Mouse (Mus musculus) forebrain, embryonic 12.5 days (tissue): ENCODE results near the gene Cpsf4. TPM values are rescaled to one million over a fixed set of nuclear protein-coding genes. Genes with fewer than 3 reads are reported as not detected.
"Not testable (repeated sequence)": the region's sequence is repeated elsewhere in the genome, so short reads cannot be mapped to it uniquely, and the experiment has no call there.

Source experiments
- ATAC-seq: fragments of 200-750 bp; cut with Nextera tagmentation; 2 replicates; pipeline ENCODE4 v1.8.0; 2017; ENCODE audit warnings: moderate TSS enrichment; ENCODE audit not compliant: low FRiP score
- H3K27ac ChIP-seq: fragments of 300-500 bp; sonication (generic); 2 replicates; pipeline ENCODE4 v1.5.1; 2016; ENCODE audit warnings: mild to moderate bottlenecking
- H3K27me3 ChIP-seq: fragments of 300-500 bp; sonication (generic); 2 replicates; pipeline ENCODE4 v1.6.1; 2016; ENCODE audit warnings: mild to moderate bottlenecking
- H3K36me3 ChIP-seq: fragments of 300-500 bp; sonication (generic); replicated peaks from 2 replicates; pipeline ENCODE4 v1.6.1; 2016; ENCODE audit warnings: mild to moderate bottlenecking
- H3K4me1 ChIP-seq: fragments of 300-500 bp; sonication (generic); 2 replicates; pipeline ENCODE4 v1.6.1; 2016
- H3K4me2 ChIP-seq: fragments of 300-500 bp; sonication (generic); 2 replicates; pipeline ENCODE4 v1.6.1; 2016; ENCODE audit warnings: mild to moderate bottlenecking, moderate library complexity
- H3K4me3 ChIP-seq: fragments of 300-500 bp; sonication (generic); replicated peaks from 2 replicates; pipeline ENCODE4 v1.5.1; 2016; ENCODE audit warnings: mild to moderate bottlenecking
- H3K9ac ChIP-seq: fragments of 300-500 bp; sonication (generic); 2 replicates; pipeline ENCODE4 v1.6.1; 2016; ENCODE audit warnings: mild to moderate bottlenecking
- H3K9me3 ChIP-seq: fragments of 300-500 bp; sonication (generic); 2 replicates; pipeline ENCODE4 v1.6.1; 2016
- WGBS: fragments of 180-500 bp; shearing (Covaris S2); methylation state at CpG from one replicate; pipeline ENCODE4 v1.1.7; 2016; 5-methylcytosine and 5-hydroxymethylcytosine counted together
- polyA plus RNA-seq: library from polyadenylated mRNA; unstranded; fragments of >200 nt; fragmentation: Nextera tagmentation; extraction: Ambion mirVana; gene quantifications from 2 replicates; pipeline ENCODE4 v1.2.1, GENCODE M21; 2016

Gene Cpsf4
- polyA plus RNA-seq, 1 experiment from 2014 or later = 65.7 TPM

- Histone ChIP-seq H3K27me3 (no peaks in the 10 kb centered on the region), H3K9ac (peak overlapping the region; percentile 96), H3K27ac (no peak overlapping the region), H3K4me3 (peak overlapping the region; percentile 88), H3K9me3 (no peaks in the 10 kb centered on the region), H3K4me1 (peaks cover 12% of the 10 kb centered on the region), H3K36me3 (peaks cover 40% of the 10 kb centered on the region), H3K4me2 (peak overlapping the region; percentile 73)
- ATAC-seq = no peak
- WGBS = 59% methylated on average over 5 of the region's 5 CpGs
Observed at GRCm38 (mm10) chr5:145190373-145190772, 23.4 kb downstream of the Cpsf4 start.

- no peaks in the 10 kb centered on the region for H3K9me3 ChIP-seq
- peaks cover 39% of the 10 kb centered on the region for H3K36me3 ChIP-seq
- H3K27ac ChIP-seq = peak overlapping the region; percentile 82
- H3K9ac ChIP-seq = peak overlapping the region; percentile 96
- H3K4me3 ChIP-seq = peak overlapping the region; percentile 88
- H3K4me2 ChIP-seq = peak overlapping the region; percentile 73
- H3K4me1 ChIP-seq = peaks cover 12% of the 10 kb centered on the region
- no peaks in the 10 kb centered on the region for H3K27me3 ChIP-seq
- 1% methylated on average over 41 of the region's 41 CpGs for WGBS
- ATAC-seq = peak; percentile 92
Observed at GRCm38 (mm10) chr5:145190875-145191798, 24.1 kb downstream of the Cpsf4 start.

GRCm38 (mm10) chr5:145191962-145192361 lies 24.9 kb downstream of the Cpsf4 start, which contains the start of gene Atp5j2:
TSS of gene Atp5j2 (minus strand) at chr5:145192062.
- H3K4me1 ChIP-seq = peaks cover 12% of the 10 kb centered on the region
- H3K9me3 ChIP-seq = no peaks in the 10 kb centered on the region
- peak within 1 kb of the TSS; percentile 96 for H3K9ac ChIP-seq
- peak within 1 kb of the TSS; percentile 73 for H3K4me2 ChIP-seq
- H3K27me3 ChIP-seq = no peaks in the 10 kb centered on the region
- WGBS = 85% methylated on average over 2 of the region's 2 CpGs
- peaks cover 31% of the 10 kb centered on the region for H3K36me3 ChIP-seq
- no peak for ATAC-seq
- peak within 1 kb of the TSS; percentile 88 for H3K4me3 ChIP-seq
- H3K27ac ChIP-seq = peak within 1 kb of the TSS; percentile 82

GRCm38 (mm10) chr5:145200387-145200786 lies 33.4 kb downstream of the Cpsf4 start:
- 78% methylated on average over 7 of the region's 7 CpGs for WGBS
- H3K9ac ChIP-seq = 0 out of 2 replicates have a peak overlapping the region, but pooled peaks have one; percentile 70
- H3K9me3 ChIP-seq = no peaks in the 10 kb centered on the region
- H3K27me3 ChIP-seq = no peaks in the 10 kb centered on the region
- H3K4me2 ChIP-seq = 0 out of 2 replicates have a peak overlapping the region, but pooled peaks have one; percentile 9
- peaks cover 7% of the 10 kb centered on the region for H3K36me3 ChIP-seq
- peaks cover 26% of the 10 kb centered on the region for H3K4me1 ChIP-seq
- H3K27ac ChIP-seq = no peak overlapping the region
- no peak overlapping the region for H3K4me3 ChIP-seq
- no peak for ATAC-seq

- H3K27ac ChIP-seq = peak within 1 kb of the TSS; percentile 50
- WGBS = 2% methylated on average over 37 of the region's 37 CpGs
Observed at GRCm38 (mm10) chr5:145201321-145201991, 34.4 kb downstream of the Cpsf4 start, which contains the start of gene Zkscan14. TSS of gene Zkscan14 (minus strand) at chr5:145201868.

GRCm38 (mm10) chr5:145202446-145202845 lies 35.4 kb downstream of the Cpsf4 start:
- H3K4me3 ChIP-seq = 0 out of 2 replicates have a peak overlapping the region, but pooled peaks have one; percentile 4
- H3K27ac ChIP-seq = no peak overlapping the region
- no peaks in the 10 kb centered on the region for H3K9me3 ChIP-seq
- no peak overlapping the region for H3K9ac ChIP-seq
- 55% methylated on average over 3 of the region's 3 CpGs for WGBS
- H3K36me3 ChIP-seq = peaks cover 8% of the 10 kb centered on the region
- H3K4me1 ChIP-seq = peaks cover 32% of the 10 kb centered on the region
- ATAC-seq = no peak
- no peaks in the 10 kb centered on the region for H3K27me3 ChIP-seq
- no peak overlapping the region for H3K4me2 ChIP-seq

More at GRCm38 (mm10) chr5:145201321-145201991, 34.4 kb downstream of the Cpsf4 start, which contains the start of gene Zkscan14:
- no peaks in the 10 kb centered on the region for H3K9me3 ChIP-seq
- peaks cover 32% of the 10 kb centered on the region for H3K4me1 ChIP-seq
- H3K4me3 ChIP-seq = peak within 1 kb of the TSS; percentile 77
- H3K27me3 ChIP-seq = no peaks in the 10 kb centered on the region
- H3K36me3 ChIP-seq = no peaks in the 10 kb centered on the region
- peak; percentile 15 for ATAC-seq
- H3K9ac ChIP-seq = peak within 1 kb of the TSS; percentile 70
- peak within 1 kb of the TSS; percentile 97 for H3K4me2 ChIP-seq

GRCm38 (mm10) chr5:145203936-145204691 lies 37.1 kb downstream of the Cpsf4 start, which contains the start of gene Zkscan5:
TSS of gene Zkscan5 (plus strand) at chr5:145204562.
- Histone ChIP-seq H3K9ac (peak within 1 kb of the TSS; percentile 61), H3K9me3 (no peaks in the 10 kb centered on the region), H3K4me1 (peaks cover 32% of the 10 kb centered on the region), H3K36me3 (peaks cover 14% of the 10 kb centered on the region), H3K27ac (peak within 1 kb of the TSS; percentile 87), H3K4me3 (peak within 1 kb of the TSS; percentile 58), H3K27me3 (no peaks in the 10 kb centered on the region), H3K4me2 (peak within 1 kb of the TSS; percentile 59)
- WGBS = under 1% methylated on average over 22 of the region's 22 CpGs
- ATAC-seq = peak; percentile 94

GRCm38 (mm10) chr5:145205041-145205440 lies 38.0 kb downstream of the Cpsf4 start:
- ATAC-seq = no peak
- peaks cover 32% of the 10 kb centered on the region for H3K4me1 ChIP-seq
- H3K27ac ChIP-seq = no peak overlapping the region
- peak overlapping the region; percentile 59 for H3K4me2 ChIP-seq
- no peaks in the 10 kb centered on the region for H3K9me3 ChIP-seq
- H3K4me3 ChIP-seq = peak overlapping the region; percentile 58
- WGBS = 19% methylated on average over 9 of the region's 9 CpGs
- peaks cover 19% of the 10 kb centered on the region for H3K36me3 ChIP-seq
- H3K9ac ChIP-seq = no peak overlapping the region
- H3K27me3 ChIP-seq = no peaks in the 10 kb centered on the region

- H3K36me3 ChIP-seq = peaks cover 40% of the 10 kb centered on the region
- WGBS = 95% methylated on average over 6 of the region's 6 CpGs
Observed at GRCm38 (mm10) chr5:145207385-145207784, 40.4 kb downstream of the Cpsf4 start.

GRCm38 (mm10) chr5:145207954-145208353 lies 40.9 kb downstream of the Cpsf4 start:
- Histone ChIP-seq H3K4me2 (no peak overlapping the region), H3K4me3 (no peak overlapping the region), H3K36me3 (peaks cover 46% of the 10 kb centered on the region), H3K27me3 (no peaks in the 10 kb centered on the region), H3K4me1 (peaks cover 20% of the 10 kb centered on the region), H3K9ac (no peak overlapping the region), H3K27ac (no peak overlapping the region), H3K9me3 (no peaks in the 10 kb centered on the region)
- ATAC-seq = no peak
- 90% methylated on average over 6 of the region's 6 CpGs for WGBS

More at GRCm38 (mm10) chr5:145207385-145207784, 40.4 kb downstream of the Cpsf4 start:
- H3K27ac ChIP-seq = no peak overlapping the region
- H3K27me3 ChIP-seq = no peaks in the 10 kb centered on the region
- no peak overlapping the region for H3K9ac ChIP-seq
- H3K9me3 ChIP-seq = no peaks in the 10 kb centered on the region
- H3K4me1 ChIP-seq = peaks cover 21% of the 10 kb centered on the region
- no peak overlapping the region for H3K4me2 ChIP-seq
- ATAC-seq = no peak
- no peak overlapping the region for H3K4me3 ChIP-seq

- H3K4me1 ChIP-seq = peaks cover 16% of the 10 kb centered on the region
- ATAC-seq, H3K4me3 ChIP-seq, H3K4me2 ChIP-seq, H3K9me3 ChIP-seq, H3K27ac ChIP-seq, H3K27me3 ChIP-seq, H3K9ac ChIP-seq: not testable (repeated sequence)
- WGBS = 49% methylated on average over 11 of the region's 11 CpGs
- H3K36me3 ChIP-seq = peaks cover 50% of the 10 kb centered on the region
Observed at GRCm38 (mm10) chr5:145208391-145208790, 41.4 kb downstream of the Cpsf4 start.
